Mouse (Mus musculus) limb, embryonic 12.5 days (tissue): ENCODE data around the gene Wfikkn1. TPM values are rescaled to one million over a fixed set of nuclear protein-coding genes. Genes with fewer than 3 reads are reported as not detected.

Experiments used
- ATAC-seq: fragments of 200-750 bp; cut with Nextera tagmentation; 2 replicates; pipeline ENCODE4 v1.8.0; 2017; ENCODE audit warnings: low read depth, moderate TSS enrichment; ENCODE audit not compliant: insufficient number of reproducible peaks, insufficient read depth, low FRiP score, low TSS enrichment
- H3K27ac ChIP-seq: fragments of 300-500 bp; sonication (generic); 2 replicates; pipeline ENCODE4 v1.5.1; 2016; ENCODE audit warnings: mild to moderate bottlenecking, moderate library complexity
- H3K27me3 ChIP-seq: fragments of 300-500 bp; sonication (generic); 2 replicates; pipeline ENCODE4 v1.6.1; 2016; ENCODE audit warnings: mild to moderate bottlenecking, moderate library complexity
- H3K36me3 ChIP-seq: fragments of 300-500 bp; sonication (generic); 2 replicates; pipeline ENCODE4 v1.6.1; 2016; ENCODE audit warnings: mild to moderate bottlenecking, moderate library complexity
- H3K4me1 ChIP-seq: fragments of 300-500 bp; sonication (generic); replicated peaks from 2 replicates; pipeline ENCODE4 v1.6.1; 2016
- H3K4me2 ChIP-seq: fragments of 300-500 bp; sonication (generic); 2 replicates; pipeline ENCODE4 v1.6.1; 2016; ENCODE audit warnings: mild to moderate bottlenecking, moderate library complexity
- H3K4me3 ChIP-seq: fragments of 300-500 bp; sonication (generic); replicated peaks from 2 replicates; pipeline ENCODE4 v1.5.1; 2016; ENCODE audit warnings: mild to moderate bottlenecking
- H3K9ac ChIP-seq: fragments of 300-500 bp; sonication (generic); replicated peaks from 2 replicates; pipeline ENCODE4 v1.6.1; 2016; ENCODE audit warnings: mild to moderate bottlenecking, moderate library complexity
- H3K9me3 ChIP-seq: fragments of 300-500 bp; sonication (generic); 2 replicates; pipeline ENCODE4 v1.6.1; 2016; ENCODE audit warnings: mild to moderate bottlenecking, moderate library complexity
- WGBS: fragments of 180-500 bp; shearing (Covaris S2); methylation state at CpG from one replicate; pipeline ENCODE4 v1.1.7; 2016; 5-methylcytosine and 5-hydroxymethylcytosine counted together
- microRNA-seq: library from miRNA; unstranded; fragments of <30 nt; microRNA quantifications from one replicate; pipeline ENCODE4, GENCODE M21; 2017
- polyA plus RNA-seq: library from polyadenylated mRNA; unstranded; fragments of >200 nt; fragmentation: Nextera tagmentation; extraction: Ambion mirVana; gene quantifications from 2 replicates; pipeline ENCODE4 v1.2.1, GENCODE M21; 2016

Gene Wfikkn1
- polyA plus RNA-seq, 1 experiment from 2014 or later = 0.54 TPM

- Histone ChIP-seq H3K9me3 (no peaks in the 10 kb centered on the region), H3K27me3 (no peaks in the 10 kb centered on the region), H3K4me2 (peak overlapping the region; percentile 87), H3K9ac (peak overlapping the region; percentile 75; the same call in 1 of the 2 replicates), H3K4me1 (peaks cover 53% of the 10 kb centered on the region), H3K4me3 (peak overlapping the region; percentile 62), H3K27ac (peak overlapping the region; percentile 91), H3K36me3 (peaks cover 53% of the 10 kb centered on the region)
- ATAC-seq = no peak
- 82% methylated on average over 8 of the region's 8 CpGs for WGBS
These were observed 52.4 kb downstream of the Wfikkn1 start for GRCm38 (mm10) chr17:25828223-25828594.

Small RNA genes lying within 50 kb of the gene (microRNA-seq; reads per million reads assigned to microRNA genes)
- 1.4 reads per million for gene Mir3082

Other genes starting within 250 kb of the Wfikkn1 start
- 0.74 and 1.3 TPM in 2 replicates for gene Gng13, start 163.7 kb downstream of the Wfikkn1 start, polyA plus RNA-seq
- gene Chtf18, start 153.4 kb downstream of the Wfikkn1 start, polyA plus RNA-seq = 48.3 and 49.5 TPM in 2 replicates
- 21.6 and 22.4 TPM in 2 replicates for gene Rpusd1, start 153.2 kb downstream of the Wfikkn1 start, polyA plus RNA-seq
- not detected in 2 replicates for gene Mslnl, start 144.8 kb downstream of the Wfikkn1 start, polyA plus RNA-seq
- gene Msln, start 126.5 kb downstream of the Wfikkn1 start, polyA plus RNA-seq = 0.44 TPM in 1 of 2 replicates, not detected in the other
- gene Narfl, start 107.1 kb downstream of the Wfikkn1 start, polyA plus RNA-seq = 24.9 TPM in 2 replicates
- gene Haghl, start 95.2 kb downstream of the Wfikkn1 start, polyA plus RNA-seq = 89.8 and 97.7 TPM in 2 replicates
- gene Ccdc78, start 94.3 kb downstream of the Wfikkn1 start, polyA plus RNA-seq = 0.13 and 0.39 TPM in 2 replicates
- 68.3 and 71.7 TPM in 2 replicates for gene Fam173a, start 88.0 kb downstream of the Wfikkn1 start, polyA plus RNA-seq
- 0.49 TPM in 1 of 2 replicates, not detected in the other for gene AC134908.4, start 85.2 kb downstream of the Wfikkn1 start, polyA plus RNA-seq
- gene Metrn, start 83.7 kb downstream of the Wfikkn1 start, polyA plus RNA-seq = 50.5 and 52.1 TPM in 2 replicates
- gene Fbxl16, start 71.8 kb downstream of the Wfikkn1 start, polyA plus RNA-seq = 2.2 and 2.4 TPM in 2 replicates
- 28.4 and 30.9 TPM in 2 replicates for gene Wdr24, start 57.2 kb downstream of the Wfikkn1 start, polyA plus RNA-seq
- 56.4 and 63.4 TPM in 2 replicates for gene Jmjd8, start 52.0 kb downstream of the Wfikkn1 start, polyA plus RNA-seq
- gene Stub1, start 47.5 kb downstream of the Wfikkn1 start, polyA plus RNA-seq = 313 TPM in 2 replicates
- gene Rhbdl1, start 43.6 kb downstream of the Wfikkn1 start, polyA plus RNA-seq = 1.4 and 1.7 TPM in 2 replicates
- gene Gm20683, start 39.1 kb downstream of the Wfikkn1 start, polyA plus RNA-seq = 1.6 and 2.0 TPM in 2 replicates
- gene Rhot2, start 36.0 kb downstream of the Wfikkn1 start, polyA plus RNA-seq = 23.6 and 26.9 TPM in 2 replicates
- 37.3 and 45.5 TPM in 2 replicates for gene Wdr90, start 19.4 kb downstream of the Wfikkn1 start, polyA plus RNA-seq
- 8.5 and 9.9 TPM in 2 replicates for gene Mcrip2, start 12.1 kb downstream of the Wfikkn1 start, polyA plus RNA-seq
- gene Mettl26, start 5.8 kb downstream of the Wfikkn1 start, polyA plus RNA-seq = 56.1 and 60.1 TPM in 2 replicates
- 35.7 and 39.1 TPM in 2 replicates for gene Rab40c, start 38.9 kb upstream of the Wfikkn1 start, polyA plus RNA-seq
- gene Pigq, start 64.1 kb upstream of the Wfikkn1 start, polyA plus RNA-seq = 47.3 and 52.4 TPM in 2 replicates
- gene Nhlrc4, start 64.1 kb upstream of the Wfikkn1 start, polyA plus RNA-seq = 0.13 and 0.74 TPM in 2 replicates
- gene A930017K11Rik, start 71.7 kb upstream of the Wfikkn1 start, polyA plus RNA-seq = 0.10 and 0.27 TPM in 2 replicates
- 32.8 and 33.9 TPM in 2 replicates for gene Capn15, start 104.9 kb upstream of the Wfikkn1 start, polyA plus RNA-seq
- gene Rab11fip3, start 188.7 kb upstream of the Wfikkn1 start, polyA plus RNA-seq = 25.0 and 26.9 TPM in 2 replicates
- gene Decr2, start 209.5 kb upstream of the Wfikkn1 start, polyA plus RNA-seq = 29.4 and 31.7 TPM in 2 replicates
- gene Nme4, start 214.7 kb upstream of the Wfikkn1 start, polyA plus RNA-seq = 124 and 132 TPM in 2 replicates
- gene Tmem8, start 232.4 kb upstream of the Wfikkn1 start, polyA plus RNA-seq = 0.55 and 0.87 TPM in 2 replicates
- 203 and 218 TPM in 2 replicates for gene Mrpl28, start 242.6 kb upstream of the Wfikkn1 start, polyA plus RNA-seq